Mouse (Mus musculus) kidney, postnatal 4 days (tissue): ENCODE measurements around the gene H2-Ab1.
"Not testable (repeated sequence)": the region's sequence is repeated elsewhere in the genome, so short reads cannot be mapped to it uniquely, and the experiment has no call there.

ENCODE experiments used
- DNase-seq, 2 experiments: peaks; one replicate each; pipeline ENCODE4 v3.0.0; 2021; ENCODE audit warnings: mixed read lengths in 2 of 2

H2-Ab1 gene

DNA sequence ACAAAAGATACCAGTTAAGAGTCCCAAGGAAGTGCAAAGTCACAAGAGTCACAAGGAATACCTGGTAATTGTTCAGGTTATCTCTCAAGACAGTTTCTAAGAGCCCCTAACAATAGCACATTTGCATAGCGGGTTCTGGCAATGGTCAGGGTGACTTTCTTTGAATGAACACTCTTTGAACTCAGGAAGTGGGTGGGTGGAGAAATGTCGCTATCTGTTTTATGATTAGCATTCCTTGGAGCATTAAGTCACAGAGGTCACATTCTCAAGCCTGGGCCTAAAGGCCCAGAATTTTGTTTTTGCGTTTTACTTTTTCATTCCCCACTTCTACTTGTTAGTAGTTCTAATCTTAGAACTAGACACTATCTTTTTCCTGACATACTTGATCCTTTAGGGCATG, 53.0 kb downstream of the H2-Ab1 start:
- DNase-seq, result not testable (repeated sequence)

DNA sequence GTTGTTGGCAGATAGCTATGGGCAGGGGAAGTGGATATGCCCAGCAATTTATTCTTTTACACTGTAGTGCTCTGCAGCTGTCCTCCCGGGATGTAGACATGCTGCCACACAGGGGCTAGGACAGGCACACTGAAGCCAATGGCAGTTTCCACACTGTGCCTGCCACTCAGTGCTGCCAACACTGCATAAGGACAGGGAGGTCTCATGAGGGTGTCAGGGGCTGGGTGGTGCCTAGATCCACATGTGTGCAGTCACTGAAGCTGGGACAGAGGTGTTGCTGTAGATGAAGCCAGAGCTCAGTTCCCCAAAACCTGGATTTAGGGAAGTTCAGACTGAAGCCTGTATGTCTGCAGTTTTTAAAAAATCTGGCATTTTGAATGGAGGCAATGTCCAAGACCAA, 54.7 kb downstream of the H2-Ab1 start:
- no peak for DNase-seq

- DNase-seq, result peak; percentile 91
These were observed 55.9 kb downstream of the H2-Ab1 start for GRCm38 (mm10) chr17:34313393-34313792.

- DNase-seq, result peak; percentile 39 to 45
These were observed 56.8 kb downstream of the H2-Ab1 start for GRCm38 (mm10) chr17:34314286-34314685.

- DNase-seq, result no peak
These were observed 58.0 kb downstream of the H2-Ab1 start for GRCm38 (mm10) chr17:34315512-34315911.

- no peak for DNase-seq
These were observed 59.2 kb downstream of the H2-Ab1 start for GRCm38 (mm10) chr17:34316697-34317096.

- no peak for DNase-seq
These were observed 59.8 kb downstream of the H2-Ab1 start for GRCm38 (mm10) chr17:34317275-34317674.
